Mouse (Mus musculus): ENCODE data around the gene Znrf3. TPM values are rescaled to one million over a fixed set of nuclear protein-coding genes. Genes with fewer than 3 reads are reported as not detected.
A peak's percentile ranks its signal among the peaks of the same experiment; 100 is the strongest.

The Znrf3 gene
- total RNA-seq, 2 experiments from 2014 or later: 19.7 to 20.5 TPM

DNA sequence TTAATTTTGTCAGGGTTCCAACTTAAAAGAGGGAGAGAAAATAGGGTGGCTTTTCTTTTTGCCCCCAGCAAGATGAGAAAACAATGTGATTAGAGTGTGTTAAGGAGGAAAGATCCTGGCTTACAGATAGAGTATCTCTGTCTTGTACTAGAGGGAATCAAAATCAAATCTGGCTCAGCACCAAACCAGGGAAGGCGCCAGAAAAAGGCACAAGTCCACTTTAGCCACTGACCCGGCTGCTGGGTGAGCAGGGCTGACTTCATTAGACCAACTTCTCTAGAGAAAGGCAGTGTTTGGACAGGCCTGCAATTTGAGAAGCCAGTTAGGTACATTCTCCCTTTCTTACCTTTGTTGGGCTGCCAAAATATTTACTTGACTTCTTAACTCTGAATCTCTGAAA lies 125.7 kb downstream of the Znrf3 start:
- DNase-seq (ENCODE audit: low spot score in 2 of 2): no peak

DNA sequence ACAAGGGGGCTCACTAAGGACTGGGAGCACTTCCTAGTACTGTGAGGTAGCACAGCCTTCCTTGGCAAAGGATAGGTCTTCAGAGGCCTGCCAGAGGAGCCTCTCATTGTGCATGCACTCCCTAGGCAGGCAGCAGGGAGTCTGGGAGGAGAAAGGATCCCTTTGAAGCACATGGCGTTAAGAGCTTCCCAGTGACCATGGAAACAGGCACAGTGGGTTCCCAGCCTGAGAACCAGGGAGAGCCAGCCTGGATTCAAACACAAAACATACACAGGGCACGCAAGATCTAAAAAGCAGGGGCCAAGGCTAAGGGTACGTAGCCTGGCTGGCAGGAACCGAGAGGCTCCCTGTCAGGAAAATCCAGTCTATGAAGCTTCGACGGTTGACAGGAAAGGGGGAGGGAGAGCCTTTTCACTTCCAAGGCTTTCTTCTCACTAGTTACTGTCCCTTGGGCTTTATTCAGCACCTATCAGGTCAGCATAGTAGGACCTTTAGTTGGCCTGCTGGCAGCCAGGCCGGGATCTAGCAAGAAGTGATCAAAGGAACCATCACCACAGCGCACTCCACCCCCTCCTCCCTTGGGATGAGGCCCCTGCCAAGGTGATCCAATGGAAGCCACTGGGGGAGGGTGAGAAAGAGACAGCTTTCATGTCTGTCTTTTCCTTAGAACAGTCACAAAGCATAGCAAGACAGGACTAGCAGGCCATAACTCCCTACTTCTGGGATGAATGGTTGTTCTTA lies 126.4 kb downstream of the Znrf3 start:
- DNase-seq (ENCODE audit: low spot score in 2 of 2): peak; percentile 52 to 72

DNA sequence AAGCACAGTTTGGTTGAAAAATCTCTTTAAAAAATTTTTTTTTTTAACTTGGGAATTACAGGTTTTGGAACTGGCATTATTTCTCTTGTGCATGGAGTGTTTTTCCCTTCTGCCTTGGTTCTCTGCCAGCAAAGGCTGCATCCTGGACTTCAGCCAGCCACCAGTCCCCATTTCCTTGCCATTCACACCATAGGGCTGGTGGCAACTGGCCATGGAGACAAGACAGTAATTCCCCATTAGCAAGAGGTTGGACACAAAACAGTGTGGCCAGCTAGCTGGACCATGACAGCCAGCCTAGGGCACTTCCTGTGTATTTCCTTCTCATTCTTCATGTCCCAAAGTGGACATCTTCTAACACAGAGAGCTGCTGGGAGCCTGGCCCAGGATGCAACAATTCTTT lies 129.9 kb downstream of the Znrf3 start:
- peak; percentile 28 to 71 for DNase-seq (ENCODE audit: low spot score in 2 of 2)

- no peak for DNase-seq (ENCODE audit: low spot score in 2 of 2)
These were observed 130.3 kb downstream of the Znrf3 start for GRCm38 (mm10) chr11:5314330-5314741.

- no peak for DNase-seq (ENCODE audit: low spot score in 2 of 2)
These were observed 137.4 kb downstream of the Znrf3 start for GRCm38 (mm10) chr11:5307024-5307905.

- no peak for DNase-seq (ENCODE audit: low spot score in 2 of 2)
These were observed 138.6 kb downstream of the Znrf3 start for GRCm38 (mm10) chr11:5306017-5306416.

- no peak for DNase-seq (ENCODE audit: low spot score in 2 of 2)
These were observed 140.1 kb downstream of the Znrf3 start for GRCm38 (mm10) chr11:5304526-5304925.

GRCm38 (mm10) chr11:5298007-5298372 lies 146.7 kb downstream of the Znrf3 start:
- DNase-seq (ENCODE audit: low spot score in 2 of 2): no peak

- no peak for DNase-seq (ENCODE audit: low spot score in 2 of 2)
These were observed 147.3 kb downstream of the Znrf3 start for GRCm38 (mm10) chr11:5297148-5298006.

GRCm38 (mm10) chr11:5296576-5297115 lies 148.0 kb downstream of the Znrf3 start:
- no peak for DNase-seq (ENCODE audit: low spot score in 2 of 2)

GRCm38 (mm10) chr11:5294805-5295204 lies 149.8 kb downstream of the Znrf3 start:
- no peak for DNase-seq (ENCODE audit: low spot score in 2 of 2)

DNA sequence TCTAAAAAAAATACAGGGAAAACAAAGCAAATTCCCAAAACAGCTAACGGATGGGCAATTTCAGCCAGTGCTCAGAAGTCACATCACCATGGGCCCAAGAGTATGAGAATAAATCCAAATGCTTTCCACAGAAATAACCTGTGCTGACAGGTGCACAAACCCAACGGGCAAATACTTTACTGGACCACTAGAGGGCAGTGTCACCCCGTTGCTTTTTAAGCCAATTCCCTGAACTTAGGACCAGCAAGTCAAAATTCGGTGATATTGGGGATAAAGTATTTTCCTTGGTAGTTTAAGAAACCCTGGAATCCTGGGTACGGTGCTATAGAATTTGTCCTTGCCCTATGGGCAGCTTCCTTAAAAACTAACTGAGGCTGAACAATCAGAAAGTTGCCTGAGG lies 154.0 kb downstream of the Znrf3 start:
- DNase-seq (ENCODE audit: low spot score in 2 of 2): peak; percentile 40 to 79

DNA sequence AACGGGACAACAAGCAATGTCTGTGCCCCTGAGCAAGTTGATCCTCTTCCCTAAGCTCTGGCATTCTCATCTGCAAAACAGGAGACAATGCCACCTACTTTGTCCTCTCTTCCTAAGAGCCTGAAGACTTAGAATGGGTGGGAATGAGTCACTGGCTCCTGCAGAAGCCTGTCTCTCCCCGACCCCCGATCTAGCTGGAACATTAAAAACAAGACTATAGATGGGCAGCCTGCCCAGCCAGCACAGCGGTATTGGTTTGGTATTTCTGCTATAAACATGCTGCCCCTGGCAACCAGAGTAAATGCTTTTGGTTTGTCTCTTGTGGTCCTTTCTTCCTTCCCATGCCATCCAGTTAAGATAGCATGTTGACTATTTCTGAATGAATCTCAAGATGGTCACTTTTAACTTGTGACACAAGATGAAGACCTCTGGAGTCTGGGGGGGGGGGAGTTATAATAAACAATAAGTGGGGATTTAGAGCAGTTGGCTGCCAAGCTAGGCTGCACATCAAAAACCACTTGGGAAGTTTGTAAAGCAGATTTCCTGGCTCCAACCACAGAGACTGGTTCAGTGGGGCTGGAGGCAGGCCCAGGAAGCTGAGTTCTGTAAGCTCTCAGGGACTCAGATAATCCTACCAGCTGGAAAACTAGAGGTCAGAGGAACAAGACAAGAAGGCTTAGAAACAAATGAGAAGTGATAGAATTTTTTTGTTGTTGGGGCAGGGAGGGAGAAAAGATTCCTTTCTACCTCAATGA lies 154.6 kb downstream of the Znrf3 start:
- DNase-seq (ENCODE audit: low spot score in 2 of 2): no peak

GRCm38 (mm10) chr11:5283987-5284386 lies 160.7 kb downstream of the Znrf3 start:
- DNase-seq (ENCODE audit: low spot score in 2 of 2): no peak

DNA sequence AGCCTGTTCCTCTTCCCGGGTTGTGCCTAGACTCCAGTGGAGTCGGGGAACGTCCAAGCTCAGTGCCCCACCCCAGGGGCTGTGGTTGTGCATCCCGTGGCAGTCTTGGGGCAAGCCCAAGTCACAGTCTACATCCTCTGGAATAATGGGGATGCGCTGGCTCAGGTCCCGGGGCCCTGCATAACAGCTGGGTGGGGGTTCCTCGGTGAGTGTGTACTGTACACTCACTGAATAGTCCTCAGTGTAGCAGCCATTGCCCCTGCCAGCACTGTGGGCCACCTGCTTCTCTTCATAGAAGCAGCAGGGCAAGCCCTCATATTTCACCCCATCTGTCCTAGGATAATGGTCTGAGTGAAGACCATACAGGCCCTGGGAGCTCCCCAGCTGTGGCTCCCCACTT lies 163.7 kb downstream of the Znrf3 start:
- no peak for DNase-seq (ENCODE audit: low spot score in 2 of 2)

- DNase-seq (ENCODE audit: low spot score in 2 of 2): no peak
These were observed 166.2 kb downstream of the Znrf3 start for GRCm38 (mm10) chr11:5278463-5278862.

- no peak for DNase-seq (ENCODE audit: low spot score in 2 of 2)
These were observed 167.2 kb downstream of the Znrf3 start for GRCm38 (mm10) chr11:5277307-5277971.

DNA sequence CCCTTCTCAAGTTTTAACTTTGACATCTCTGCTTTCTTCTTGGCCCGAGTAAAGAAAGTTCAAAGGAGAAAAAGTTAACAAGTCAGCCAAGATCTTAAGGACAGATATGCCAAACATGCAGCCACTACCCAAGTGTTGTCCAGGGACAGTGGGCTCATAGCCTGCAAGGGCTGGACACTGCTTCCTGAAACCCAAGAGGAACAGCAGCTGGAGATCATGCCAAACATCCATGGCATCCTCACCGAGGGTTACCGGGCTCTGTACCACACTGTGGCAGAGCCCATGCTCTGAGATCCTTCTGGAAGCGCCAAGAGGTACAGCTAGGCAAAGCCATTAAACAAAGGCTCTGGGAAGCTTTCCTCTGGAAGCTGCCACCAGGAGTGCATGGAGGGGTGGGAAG lies 169.4 kb downstream of the Znrf3 start:
- DNase-seq (ENCODE audit: low spot score in 2 of 2): no peak

DNA sequence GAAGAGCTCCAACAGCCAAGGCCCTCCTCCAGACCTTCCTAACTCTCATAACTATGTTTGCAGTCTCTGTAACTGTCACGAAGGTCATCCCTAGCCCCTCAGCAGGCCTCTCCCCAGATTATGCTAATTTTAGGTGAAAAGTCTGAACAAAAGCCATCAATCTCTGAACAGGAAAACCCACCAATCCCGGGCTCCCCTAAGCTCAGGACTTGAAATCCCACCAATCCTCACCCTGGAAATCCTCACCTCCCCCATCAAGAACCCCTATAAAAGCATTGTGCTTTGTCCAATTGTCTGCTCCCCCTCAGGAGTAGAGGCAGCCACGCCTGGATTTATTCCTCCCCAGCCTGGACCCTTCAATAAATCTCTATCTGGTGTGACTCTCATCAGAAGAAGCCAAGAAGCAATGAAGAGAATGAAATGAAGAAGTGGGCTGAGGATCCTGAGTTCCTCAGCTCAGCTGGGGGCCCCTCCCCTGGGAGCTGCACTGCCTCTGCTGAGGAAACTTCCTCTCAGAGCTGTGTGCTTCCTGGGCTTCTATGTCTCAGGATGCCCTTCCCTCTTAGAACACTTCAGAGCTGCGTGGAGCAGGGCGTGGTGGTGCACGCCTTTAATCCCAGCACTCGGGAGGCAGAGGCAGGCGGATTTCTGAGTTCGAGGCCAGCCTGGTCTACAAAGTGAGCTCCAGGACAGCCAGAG lies 172.0 kb downstream of the Znrf3 start:
- DNase-seq (ENCODE audit: low spot score in 2 of 2): no peak

DNA sequence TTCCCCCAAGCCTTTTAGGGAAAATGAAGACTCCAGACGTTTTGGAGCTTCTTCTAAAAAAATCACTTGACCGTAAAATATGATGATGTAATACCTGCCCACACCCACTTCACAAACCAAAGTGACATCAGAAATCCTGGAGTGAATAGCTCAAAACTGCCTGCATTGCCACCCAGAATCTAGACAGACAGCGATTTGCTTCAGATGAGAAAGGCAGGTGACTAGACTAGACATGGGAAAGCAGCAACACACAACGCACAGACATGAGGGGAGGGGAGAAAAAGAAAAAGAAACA lies 172.6 kb downstream of the Znrf3 start:
- DNase-seq (ENCODE audit: low spot score in 2 of 2): no peak
